Mouse (Mus musculus) hindbrain, embryonic 12.5 days (tissue): ENCODE measurements around the gene Mxra7. TPM values are rescaled to one million over a fixed set of nuclear protein-coding genes. Genes with fewer than 3 reads are reported as not detected.

Experiments
- ATAC-seq: fragments of 200-750 bp; cut with Nextera tagmentation; 2 replicates; pipeline ENCODE4 v1.8.0; 2017; ENCODE audit warnings: moderate TSS enrichment; ENCODE audit not compliant: low FRiP score
- H3K27ac ChIP-seq: fragments of 300-500 bp; sonication (generic); 2 replicates; pipeline ENCODE4 v1.5.1; 2016; ENCODE audit warnings: mild to moderate bottlenecking
- H3K27me3 ChIP-seq: fragments of 300-500 bp; sonication (generic); 2 replicates; pipeline ENCODE4 v1.6.1; 2016; ENCODE audit warnings: mild to moderate bottlenecking
- H3K36me3 ChIP-seq: fragments of 300-500 bp; sonication (generic); 2 replicates; pipeline ENCODE4 v1.6.1; 2016; ENCODE audit warnings: mild to moderate bottlenecking
- H3K4me1 ChIP-seq: fragments of 300-500 bp; sonication (generic); 2 replicates; pipeline ENCODE4 v1.6.1; 2016
- H3K4me2 ChIP-seq: fragments of 300-500 bp; sonication (generic); replicated peaks from 2 replicates; pipeline ENCODE4 v1.6.1; 2016; ENCODE audit warnings: mild to moderate bottlenecking
- H3K4me3 ChIP-seq: fragments of 300-500 bp; sonication (generic); 2 replicates; pipeline ENCODE4 v1.5.1; 2016; ENCODE audit warnings: mild to moderate bottlenecking
- H3K9ac ChIP-seq: fragments of 300-500 bp; sonication (generic); 2 replicates; pipeline ENCODE4 v1.6.1; 2016; ENCODE audit warnings: mild to moderate bottlenecking, moderate library complexity
- H3K9me3 ChIP-seq: fragments of 300-500 bp; sonication (generic); replicated peaks from 2 replicates; pipeline ENCODE4 v1.6.1; 2016; ENCODE audit warnings: mild to moderate bottlenecking
- WGBS: fragments of 180-500 bp; shearing (Covaris S2); methylation state at CpG from one replicate; pipeline ENCODE4 v1.1.7; 2016; 5-methylcytosine and 5-hydroxymethylcytosine counted together
- polyA plus RNA-seq: library from polyadenylated mRNA; unstranded; fragments of >200 nt; fragmentation: Nextera tagmentation; extraction: Ambion mirVana; gene quantifications from 2 replicates; pipeline ENCODE4 v1.2.1, GENCODE M21; 2016

The Mxra7 gene
- polyA plus RNA-seq, 1 experiment from 2014 or later = 95.0 TPM

DNA sequence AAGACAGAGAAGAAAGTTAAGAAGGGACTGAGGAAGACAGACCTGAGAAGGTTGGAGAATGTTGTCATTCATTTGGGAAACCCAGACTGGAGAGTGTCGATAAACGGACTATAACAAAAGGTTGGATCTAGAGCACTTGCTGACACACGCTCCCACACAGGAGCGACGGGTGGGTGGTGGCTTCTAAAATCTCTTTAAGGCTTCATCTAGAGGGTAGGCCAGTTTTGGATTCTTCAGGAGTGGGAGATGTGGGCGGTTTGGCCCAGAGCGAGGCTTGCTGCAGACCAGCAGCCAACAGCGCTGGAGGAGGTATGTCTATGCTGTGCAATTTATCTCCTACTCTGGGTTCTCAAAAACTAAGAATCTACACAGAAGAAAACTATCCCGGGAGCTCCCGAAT, 5.2 kb downstream of the Mxra7 start:
- Histone ChIP-seq H3K27me3 (no peaks in the 10 kb centered on the region), H3K36me3 (no peaks in the 10 kb centered on the region), H3K4me1 (peaks cover 60% of the 10 kb centered on the region), H3K9ac (no peak overlapping the region), H3K4me3 (no peak overlapping the region), H3K9me3 (no peaks in the 10 kb centered on the region), H3K4me2 (no peak overlapping the region), H3K27ac (no peak overlapping the region)
- 90% methylated on average over 10 of the region's 10 CpGs for WGBS
- ATAC-seq = no peak

DNA sequence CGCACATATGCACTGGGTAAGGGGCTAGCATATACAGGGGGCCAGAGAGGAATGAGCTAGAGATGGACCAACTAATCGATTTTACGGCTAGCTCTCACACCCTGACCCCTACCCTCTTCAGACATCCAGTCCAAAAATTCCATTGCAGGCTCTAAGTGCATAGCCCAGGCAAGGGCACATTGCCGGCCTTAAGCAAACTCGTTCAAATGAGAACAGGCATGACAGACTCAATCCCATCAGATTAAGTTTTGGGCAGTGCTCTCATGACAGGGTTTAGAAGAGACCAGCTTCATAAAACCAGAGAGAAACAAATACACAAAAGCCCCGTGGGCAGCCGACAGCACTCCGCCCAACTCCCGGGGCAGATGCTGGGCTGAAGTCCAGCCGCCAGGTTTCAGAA, 5.6 kb downstream of the Mxra7 start:
- 0 out of 2 replicates have a peak overlapping the region, but pooled peaks have one; percentile 23 for H3K9ac ChIP-seq
- H3K36me3 ChIP-seq = no peaks in the 10 kb centered on the region
- no peak overlapping the region for H3K4me3 ChIP-seq
- WGBS = 64% methylated on average over 10 of the region's 10 CpGs
- H3K9me3 ChIP-seq = no peaks in the 10 kb centered on the region
- H3K4me1 ChIP-seq = peaks cover 59% of the 10 kb centered on the region
- H3K27me3 ChIP-seq = no peaks in the 10 kb centered on the region
- H3K4me2 ChIP-seq = no peak overlapping the region
- ATAC-seq = no peak
- 0 out of 2 replicates have a peak overlapping the region, but pooled peaks have one; percentile 30 for H3K27ac ChIP-seq

- H3K9ac ChIP-seq = no peak overlapping the region; the same call in 1 of the 2 replicates
- no peaks in the 10 kb centered on the region for H3K36me3 ChIP-seq
- no peaks in the 10 kb centered on the region for H3K27me3 ChIP-seq
- H3K4me3 ChIP-seq = no peak overlapping the region
- H3K27ac ChIP-seq = peak overlapping the region; percentile 30; the same call in 1 of the 2 replicates
- 50% methylated on average over 13 of the region's 13 CpGs for WGBS
- no peaks in the 10 kb centered on the region for H3K9me3 ChIP-seq
- peaks cover 58% of the 10 kb centered on the region for H3K4me1 ChIP-seq
- no peak overlapping the region for H3K4me2 ChIP-seq
- no peak for ATAC-seq
Observed at GRCm38 (mm10) chr11:116821057-116821940, 6.5 kb downstream of the Mxra7 start.

DNA sequence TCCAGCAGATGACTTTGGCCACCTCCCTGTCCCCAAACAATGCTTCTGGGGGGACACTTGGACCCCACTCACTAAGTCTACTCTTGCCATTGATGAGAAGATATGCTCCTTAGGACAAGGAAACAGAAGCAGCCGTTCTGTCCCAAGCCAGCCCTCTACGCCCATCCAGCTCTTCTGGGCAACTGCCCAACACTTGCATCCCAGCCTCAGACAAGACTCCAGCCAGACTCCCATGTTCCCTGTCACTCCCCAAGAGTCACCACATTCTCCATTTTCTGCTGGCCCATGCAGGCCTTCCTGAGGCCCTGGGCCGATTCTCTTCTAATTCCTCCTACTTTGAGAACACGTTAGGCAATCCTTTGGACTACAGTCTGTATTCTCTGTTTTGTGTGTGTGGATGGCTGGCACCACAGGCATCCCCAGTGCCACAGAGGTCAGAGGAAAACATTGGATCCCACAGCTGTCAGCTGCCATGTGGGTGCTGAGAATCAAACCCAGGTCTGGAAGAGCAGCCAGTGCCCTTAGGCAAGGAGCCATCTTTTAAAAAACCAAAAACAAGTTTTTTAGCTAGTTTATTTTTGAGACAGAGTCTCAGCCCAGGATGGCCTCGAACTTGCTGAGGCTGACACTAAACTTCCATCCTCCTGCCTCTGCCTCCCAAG, 7.8 kb downstream of the Mxra7 start:
- no peaks in the 10 kb centered on the region for H3K9me3 ChIP-seq
- no peak overlapping the region for H3K27ac ChIP-seq
- H3K27me3 ChIP-seq = no peaks in the 10 kb centered on the region
- WGBS = 91% methylated on average over 5 of the region's 5 CpGs
- ATAC-seq = no peak
- H3K4me1 ChIP-seq = peaks cover 57% of the 10 kb centered on the region
- H3K4me2 ChIP-seq = no peak overlapping the region
- no peak overlapping the region for H3K9ac ChIP-seq
- no peak overlapping the region for H3K4me3 ChIP-seq
- H3K36me3 ChIP-seq = no peaks in the 10 kb centered on the region

GRCm38 (mm10) chr11:116818722-116819121, 9.1 kb downstream of the Mxra7 start:
- no peak overlapping the region for H3K4me2 ChIP-seq
- 70% methylated on average over 8 of the region's 8 CpGs for WGBS
- no peak overlapping the region for H3K4me3 ChIP-seq
- no peak overlapping the region for H3K9ac ChIP-seq
- no peaks in the 10 kb centered on the region for H3K9me3 ChIP-seq
- H3K27me3 ChIP-seq = no peaks in the 10 kb centered on the region
- peak overlapping the region; percentile 30; the same call in 1 of the 2 replicates for H3K27ac ChIP-seq
- H3K36me3 ChIP-seq = no peaks in the 10 kb centered on the region
- ATAC-seq = no peak
- H3K4me1 ChIP-seq = peaks cover 68% of the 10 kb centered on the region

DNA sequence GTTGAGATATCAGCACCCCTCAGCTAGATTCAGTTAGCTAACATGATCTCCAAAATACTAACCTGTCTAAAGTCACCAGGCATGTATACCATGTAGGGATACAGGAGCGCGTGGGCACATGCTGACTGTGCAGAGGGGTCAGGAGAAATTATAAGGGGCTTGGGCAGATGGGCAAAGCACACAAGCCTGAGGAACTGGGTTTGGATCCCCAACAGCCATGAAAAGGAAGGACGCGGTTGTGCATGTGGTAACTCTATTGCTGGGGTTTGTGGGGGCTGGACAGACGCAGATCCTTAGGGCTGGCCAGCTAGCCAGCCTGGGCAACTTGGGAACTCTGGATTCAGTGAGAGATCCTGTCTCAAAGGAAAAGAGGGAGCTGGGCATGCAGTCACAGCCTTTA, 10.3 kb downstream of the Mxra7 start:
- Histone ChIP-seq H3K27me3 (no peaks in the 10 kb centered on the region), H3K9ac (no peak overlapping the region), H3K27ac (no peak overlapping the region), H3K4me2 (no peak overlapping the region), H3K4me1 (peaks cover 76% of the 10 kb centered on the region), H3K9me3 (no peaks in the 10 kb centered on the region), H3K4me3 (no peak overlapping the region), H3K36me3 (no peaks in the 10 kb centered on the region)
- WGBS = 96% methylated on average over 5 of the region's 5 CpGs
- ATAC-seq = no peak

GRCm38 (mm10) chr11:116816769-116817168, 11.1 kb downstream of the Mxra7 start:
- H3K4me3 ChIP-seq = no peak overlapping the region
- no peak overlapping the region for H3K9ac ChIP-seq
- H3K4me1 ChIP-seq = peaks cover 75% of the 10 kb centered on the region
- H3K9me3 ChIP-seq = no peaks in the 10 kb centered on the region
- no peak overlapping the region for H3K4me2 ChIP-seq
- H3K36me3 ChIP-seq = no peaks in the 10 kb centered on the region
- no peaks in the 10 kb centered on the region for H3K27me3 ChIP-seq
- no peak overlapping the region for H3K27ac ChIP-seq
- 73% methylated on average over 5 of the region's 5 CpGs for WGBS
- ATAC-seq = no peak

- Histone ChIP-seq H3K4me2 (peak overlapping the region; percentile 15), H3K9me3 (no peaks in the 10 kb centered on the region), H3K9ac (peak overlapping the region; percentile 38; the same call in 1 of the 2 replicates), H3K27me3 (no peaks in the 10 kb centered on the region), H3K36me3 (no peaks in the 10 kb centered on the region), H3K4me1 (peaks cover 82% of the 10 kb centered on the region), H3K4me3 (peak overlapping the region; percentile 6; the same call in 1 of the 2 replicates), H3K27ac (peak overlapping the region; percentile 98)
- WGBS = 13% methylated on average over 7 of the region's 7 CpGs
- ATAC-seq = no peak
Observed at GRCm38 (mm10) chr11:116814884-116815415, 12.9 kb downstream of the Mxra7 start.

- H3K4me3 ChIP-seq = peak overlapping the region; percentile 6; the same call in 1 of the 2 replicates
- peaks cover 83% of the 10 kb centered on the region for H3K4me1 ChIP-seq
- 2% methylated on average over 20 of the region's 20 CpGs for WGBS
- H3K4me2 ChIP-seq = peak overlapping the region; percentile 15
- H3K27ac ChIP-seq = peak overlapping the region; percentile 98
- no peaks in the 10 kb centered on the region for H3K9me3 ChIP-seq
- ATAC-seq = peak; percentile 21
- H3K36me3 ChIP-seq = no peaks in the 10 kb centered on the region
- H3K9ac ChIP-seq = peak overlapping the region; percentile 32; the same call in 1 of the 2 replicates
- H3K27me3 ChIP-seq = no peaks in the 10 kb centered on the region; the same call in 1 of the 2 replicates
Observed at GRCm38 (mm10) chr11:116814076-116814883, 13.6 kb downstream of the Mxra7 start.

GRCm38 (mm10) chr11:116813610-116814009, 14.2 kb downstream of the Mxra7 start:
- Histone ChIP-seq H3K27ac (peak overlapping the region; percentile 98), H3K9ac (peak overlapping the region; percentile 3; the same call in 1 of the 2 replicates), H3K4me1 (peaks cover 81% of the 10 kb centered on the region), H3K27me3 (no peaks in the 10 kb centered on the region; the same call in 1 of the 2 replicates), H3K9me3 (no peaks in the 10 kb centered on the region), H3K4me2 (peak overlapping the region; percentile 15), H3K36me3 (no peaks in the 10 kb centered on the region), H3K4me3 (no peak overlapping the region)
- no peak for ATAC-seq
- WGBS = 65% methylated on average over 13 of the region's 13 CpGs

- peaks cover 83% of the 10 kb centered on the region for H3K4me1 ChIP-seq
- WGBS = 34% methylated on average over 21 of the region's 21 CpGs
- H3K4me2 ChIP-seq = peak overlapping the region; percentile 56
- H3K36me3 ChIP-seq = no peaks in the 10 kb centered on the region
- peak; percentile 65 for ATAC-seq
- H3K9me3 ChIP-seq = no peaks in the 10 kb centered on the region
- peak overlapping the region; percentile 32 for H3K9ac ChIP-seq
- H3K27me3 ChIP-seq = no peaks in the 10 kb centered on the region; the same call in 1 of the 2 replicates
- H3K27ac ChIP-seq = peak overlapping the region; percentile 98
- H3K4me3 ChIP-seq = no peak overlapping the region
Observed at GRCm38 (mm10) chr11:116812793-116813529, 14.9 kb downstream of the Mxra7 start.
